Mouse (Mus musculus): ENCODE measurements at regions not wholly inside any gene's neighbourhood (a gene's known extent, or its start where the extent isn't known, plus 50 kb on each side); places are given as distances from the start of the nearest gene placed in this dataset.

- Histone ChIP-seq H3K36me3 (ENCODE audit: control insufficient read depth, insufficient read depth, low read length) (no peaks in the 10 kb centered on the region), H3K4me3 (ENCODE audit: low read depth, low read length) (no peak overlapping the region), H3K4me2 (ENCODE audit: low read depth, severe bottlenecking) (no peak overlapping the region), H3K27ac (replicated peaks; ENCODE audit: low read depth, low read length) (no peak overlapping the region), H3K9ac (ENCODE audit: low read length) (no peak overlapping the region), H3K9me3 (ENCODE audit: control insufficient read depth, low read length) (no peaks in the 10 kb centered on the region), H3K4me1 (ENCODE audit: control insufficient read depth, insufficient read depth, low read length) (no peaks in the 10 kb centered on the region), H3K27me3 (ENCODE audit: control insufficient read depth, insufficient read depth, low read length) (no peaks in the 10 kb centered on the region)
- DNase-seq (ENCODE audit: low spot score) (no peak), ATAC-seq (ENCODE audit: insufficient number of reproducible peaks, low FRiP score, low TSS enrichment, low read depth) (no peak)
- WGBS, result 87% methylated on average over 6 of the region's 6 CpGs
These were observed 484.2 kb upstream of the Zeb2 start for GRCm38 (mm10) chr2:45601332-45601900.

- ATAC-seq (ENCODE audit: insufficient number of reproducible peaks, low FRiP score, low TSS enrichment, low read depth), result no peak
- WGBS, result 89% methylated on average over 4 of the region's 4 CpGs
These were observed 476.6 kb upstream of the Zeb2 start for GRCm38 (mm10) chr2:45593765-45594164.

GRCm38 (mm10) chr2:45590980-45591379, 473.8 kb upstream of the Zeb2 start:
- Histone ChIP-seq H3K9me3 (ENCODE audit: control insufficient read depth, low read length) (no peaks in the 10 kb centered on the region), H3K9ac (ENCODE audit: low read length) (no peak overlapping the region), H3K36me3 (ENCODE audit: control insufficient read depth, insufficient read depth, low read length) (no peaks in the 10 kb centered on the region), H3K4me2 (ENCODE audit: low read depth, severe bottlenecking) (no peak overlapping the region), H3K4me3 (ENCODE audit: low read depth, low read length) (no peak overlapping the region), H3K27me3 (ENCODE audit: control insufficient read depth, insufficient read depth, low read length) (no peaks in the 10 kb centered on the region), H3K27ac (replicated peaks; ENCODE audit: low read depth, low read length) (no peak overlapping the region), H3K4me1 (ENCODE audit: control insufficient read depth, insufficient read depth, low read length) (no peaks in the 10 kb centered on the region)
- 81% methylated on average over 1 of the region's 1 CpGs for WGBS
- no peak for DNase-seq (ENCODE audit: low spot score)
- ATAC-seq (ENCODE audit: insufficient number of reproducible peaks, low FRiP score, low TSS enrichment, low read depth), result no peak

More at GRCm38 (mm10) chr2:45593765-45594164, 476.6 kb upstream of the Zeb2 start:
- Histone ChIP-seq H3K4me2 (ENCODE audit: low read depth, severe bottlenecking) (no peak overlapping the region), H3K4me1 (ENCODE audit: control insufficient read depth, insufficient read depth, low read length) (no peaks in the 10 kb centered on the region), H3K9ac (ENCODE audit: low read length) (no peak overlapping the region), H3K27ac (replicated peaks; ENCODE audit: low read depth, low read length) (no peak overlapping the region), H3K4me3 (ENCODE audit: low read depth, low read length) (no peak overlapping the region), H3K9me3 (ENCODE audit: control insufficient read depth, low read length) (no peaks in the 10 kb centered on the region), H3K36me3 (ENCODE audit: control insufficient read depth, insufficient read depth, low read length) (no peaks in the 10 kb centered on the region), H3K27me3 (ENCODE audit: control insufficient read depth, insufficient read depth, low read length) (no peaks in the 10 kb centered on the region)
- no peak for DNase-seq (ENCODE audit: low spot score)

- no peaks in the 10 kb centered on the region for H3K9me3 ChIP-seq (ENCODE audit: control insufficient read depth, low read length)
- ATAC-seq (ENCODE audit: insufficient number of reproducible peaks, low FRiP score, low TSS enrichment, low read depth) (no peak), DNase-seq (ENCODE audit: low spot score) (no peak)
- no peaks in the 10 kb centered on the region for H3K27me3 ChIP-seq (ENCODE audit: control insufficient read depth, insufficient read depth, low read length)
- no peak overlapping the region for H3K9ac ChIP-seq (ENCODE audit: low read length)
- H3K36me3 ChIP-seq (ENCODE audit: control insufficient read depth, insufficient read depth, low read length), result no peaks in the 10 kb centered on the region
- no peak overlapping the region for H3K27ac ChIP-seq (replicated peaks; ENCODE audit: low read depth, low read length)
- no peak overlapping the region for H3K4me3 ChIP-seq (ENCODE audit: low read depth, low read length)
- no peak overlapping the region for H3K4me2 ChIP-seq (ENCODE audit: low read depth, severe bottlenecking)
- no peaks in the 10 kb centered on the region for H3K4me1 ChIP-seq (ENCODE audit: control insufficient read depth, insufficient read depth, low read length)
- 83% methylated on average over 2 of the region's 2 CpGs for WGBS
These were observed 471.1 kb upstream of the Zeb2 start for GRCm38 (mm10) chr2:45588248-45588647.

GRCm38 (mm10) chr2:45586588-45587200, 469.5 kb upstream of the Zeb2 start:
- H3K27ac ChIP-seq (replicated peaks; ENCODE audit: low read depth, low read length), result no peak overlapping the region
- H3K36me3 ChIP-seq (ENCODE audit: control insufficient read depth, insufficient read depth, low read length), result no peaks in the 10 kb centered on the region
- H3K9ac ChIP-seq (ENCODE audit: low read length), result no peak overlapping the region
- DNase-seq (ENCODE audit: low spot score), result no peak
- H3K27me3 ChIP-seq (ENCODE audit: control insufficient read depth, insufficient read depth, low read length), result no peaks in the 10 kb centered on the region
- no peak overlapping the region for H3K4me2 ChIP-seq (ENCODE audit: low read depth, severe bottlenecking)
- 53% methylated on average over 1 of the region's 1 CpGs for WGBS
- H3K4me1 ChIP-seq (ENCODE audit: control insufficient read depth, insufficient read depth, low read length), result no peaks in the 10 kb centered on the region
- ATAC-seq (ENCODE audit: insufficient number of reproducible peaks, low FRiP score, low TSS enrichment, low read depth), result no peak
- no peaks in the 10 kb centered on the region for H3K9me3 ChIP-seq (ENCODE audit: control insufficient read depth, low read length)
- H3K4me3 ChIP-seq (ENCODE audit: low read depth, low read length), result no peak overlapping the region

- Histone ChIP-seq H3K27me3 (ENCODE audit: control insufficient read depth, insufficient read depth, low read length) (no peaks in the 10 kb centered on the region), H3K27ac (replicated peaks; ENCODE audit: low read depth, low read length) (no peak overlapping the region), H3K4me3 (ENCODE audit: low read depth, low read length) (no peak overlapping the region), H3K36me3 (ENCODE audit: control insufficient read depth, insufficient read depth, low read length) (no peaks in the 10 kb centered on the region), H3K4me2 (ENCODE audit: low read depth, severe bottlenecking) (no peak overlapping the region), H3K4me1 (ENCODE audit: control insufficient read depth, insufficient read depth, low read length) (0 out of 2 replicates have a peak, but pooled peaks cover 2% of the 10 kb centered on the region), H3K9ac (ENCODE audit: low read length) (no peak overlapping the region), H3K9me3 (ENCODE audit: control insufficient read depth, low read length) (no peaks in the 10 kb centered on the region)
- WGBS, result 93% methylated on average over 4 of the region's 4 CpGs
- ATAC-seq (ENCODE audit: insufficient number of reproducible peaks, low FRiP score, low TSS enrichment, low read depth) (no peak), DNase-seq (ENCODE audit: low spot score) (no peak)
These were observed 464.3 kb upstream of the Zeb2 start for GRCm38 (mm10) chr2:45581549-45581925.

- no peak overlapping the region for H3K4me3 ChIP-seq (ENCODE audit: low read depth, low read length)
- H3K27ac ChIP-seq (replicated peaks; ENCODE audit: low read depth, low read length), result no peak overlapping the region
- H3K4me2 ChIP-seq (ENCODE audit: low read depth, severe bottlenecking), result no peak overlapping the region
- no peaks in the 10 kb centered on the region for H3K36me3 ChIP-seq (ENCODE audit: control insufficient read depth, insufficient read depth, low read length)
- no peak for ATAC-seq (ENCODE audit: insufficient number of reproducible peaks, low FRiP score, low TSS enrichment, low read depth)
- H3K4me1 ChIP-seq (ENCODE audit: control insufficient read depth, insufficient read depth, low read length), result 0 out of 2 replicates have a peak, but pooled peaks cover 2% of the 10 kb centered on the region
- 69% methylated on average over 8 of the region's 8 CpGs for WGBS
- no peaks in the 10 kb centered on the region for H3K9me3 ChIP-seq (ENCODE audit: control insufficient read depth, low read length)
- no peak overlapping the region for H3K9ac ChIP-seq (ENCODE audit: low read length)
- DNase-seq (ENCODE audit: low spot score), result no peak
- no peaks in the 10 kb centered on the region for H3K27me3 ChIP-seq (ENCODE audit: control insufficient read depth, insufficient read depth, low read length)
These were observed 463.8 kb upstream of the Zeb2 start for GRCm38 (mm10) chr2:45580838-45581548.

- no peak overlapping the region for H3K4me2 ChIP-seq (ENCODE audit: low read depth, severe bottlenecking)
- no peaks in the 10 kb centered on the region for H3K9me3 ChIP-seq (ENCODE audit: control insufficient read depth, low read length)
- 85% methylated on average over 3 of the region's 3 CpGs for WGBS
- no peak for ATAC-seq (ENCODE audit: insufficient number of reproducible peaks, low FRiP score, low TSS enrichment, low read depth)
- H3K27ac ChIP-seq (replicated peaks; ENCODE audit: low read depth, low read length), result no peak overlapping the region
- H3K27me3 ChIP-seq (ENCODE audit: control insufficient read depth, insufficient read depth, low read length), result no peaks in the 10 kb centered on the region
- DNase-seq (ENCODE audit: low spot score), result no peak
- H3K36me3 ChIP-seq (ENCODE audit: control insufficient read depth, insufficient read depth, low read length), result no peaks in the 10 kb centered on the region
- H3K9ac ChIP-seq (ENCODE audit: low read length), result no peak overlapping the region
- 0 out of 2 replicates have a peak, but pooled peaks cover 4% of the 10 kb centered on the region for H3K4me1 ChIP-seq (ENCODE audit: control insufficient read depth, insufficient read depth, low read length)
- H3K4me3 ChIP-seq (ENCODE audit: low read depth, low read length), result no peak overlapping the region
These were observed 455.7 kb upstream of the Zeb2 start for GRCm38 (mm10) chr2:45572906-45573305.

Measured in limb, embryonic 11.5 days (tissue).